Mouse (Mus musculus): Measurements from ENCODE around the gene Nol6. TPM values are rescaled to one million over a fixed set of nuclear protein-coding genes. Genes with fewer than 3 reads are reported as not detected.

The Nol6 gene
- polyA plus RNA-seq, 1 experiment from 2014 or later, result 21.9 TPM

DNA sequence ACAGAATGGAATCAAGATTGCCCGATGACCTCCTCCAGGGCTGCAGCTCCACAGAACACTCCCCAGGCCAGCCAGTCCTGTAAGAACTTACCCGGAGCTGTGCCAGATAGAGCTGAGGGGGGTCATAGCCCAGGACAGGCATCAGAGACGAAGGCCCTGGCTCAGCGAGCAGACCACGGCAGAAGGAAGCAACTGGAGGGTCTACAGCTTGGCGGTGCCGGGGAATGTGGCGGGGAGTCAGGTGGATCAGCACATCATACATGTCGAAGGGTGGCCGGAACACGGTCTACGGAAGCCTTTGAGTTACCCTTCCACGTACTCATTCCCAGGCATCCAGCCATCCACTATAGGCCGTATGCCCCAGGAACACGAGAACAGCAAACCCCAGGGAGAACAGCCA is 8.5 kb downstream of the Nol6 start:
- ATAC-seq (ENCODE audit: borderline replicate concordance, extremely low read depth, low FRiP score, low TSS enrichment), result no peak

DNA sequence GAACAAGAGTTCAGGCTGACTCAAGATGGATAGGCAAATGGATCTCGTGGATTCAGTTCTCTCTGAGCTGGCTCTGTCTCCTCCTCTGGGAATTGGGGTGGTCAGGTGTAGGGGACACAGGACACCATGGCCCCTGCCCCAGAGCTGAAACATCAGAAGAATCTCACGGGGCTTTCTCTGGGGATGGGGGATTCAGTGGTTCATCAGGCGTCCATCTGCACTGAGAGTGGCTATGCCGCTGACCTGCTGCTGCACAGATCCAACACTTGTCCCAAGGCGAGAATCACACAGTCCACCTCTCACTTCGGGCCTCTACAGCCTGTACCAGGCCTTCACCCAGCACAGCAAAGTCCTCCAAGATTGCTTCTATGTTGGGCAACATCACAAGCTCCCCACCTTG is 9.2 kb downstream of the Nol6 start:
- no peaks in the 10 kb centered on the region for H3K27me3 ChIP-seq
- WGBS, result 86% methylated on average over 6 of the region's 6 CpGs
- no peaks in the 10 kb centered on the region for H3K9me3 ChIP-seq
- H3K4me2 ChIP-seq, result no peak overlapping the region
- H3K4me1 ChIP-seq, result no peaks in the 10 kb centered on the region
- no peak overlapping the region for H3K27ac ChIP-seq
- no peak for ATAC-seq (ENCODE audit: borderline replicate concordance, extremely low read depth, low FRiP score, low TSS enrichment)
- peaks cover 53% of the 10 kb centered on the region for H3K36me3 ChIP-seq
- H3K4me3 ChIP-seq, result no peak overlapping the region
- H3K9ac ChIP-seq, result no peak overlapping the region

More for the DNA sequence above, 8.5 kb downstream of the Nol6 start:
- H3K4me2 ChIP-seq, result no peak overlapping the region
- H3K4me3 ChIP-seq, result no peak overlapping the region
- H3K27ac ChIP-seq, result no peak overlapping the region
- WGBS, result 91% methylated on average over 15 of the region's 15 CpGs
- no peaks in the 10 kb centered on the region for H3K9me3 ChIP-seq
- H3K27me3 ChIP-seq, result no peaks in the 10 kb centered on the region
- peaks cover 60% of the 10 kb centered on the region for H3K36me3 ChIP-seq
- no peak overlapping the region for H3K9ac ChIP-seq
- no peaks in the 10 kb centered on the region for H3K4me1 ChIP-seq

DNA sequence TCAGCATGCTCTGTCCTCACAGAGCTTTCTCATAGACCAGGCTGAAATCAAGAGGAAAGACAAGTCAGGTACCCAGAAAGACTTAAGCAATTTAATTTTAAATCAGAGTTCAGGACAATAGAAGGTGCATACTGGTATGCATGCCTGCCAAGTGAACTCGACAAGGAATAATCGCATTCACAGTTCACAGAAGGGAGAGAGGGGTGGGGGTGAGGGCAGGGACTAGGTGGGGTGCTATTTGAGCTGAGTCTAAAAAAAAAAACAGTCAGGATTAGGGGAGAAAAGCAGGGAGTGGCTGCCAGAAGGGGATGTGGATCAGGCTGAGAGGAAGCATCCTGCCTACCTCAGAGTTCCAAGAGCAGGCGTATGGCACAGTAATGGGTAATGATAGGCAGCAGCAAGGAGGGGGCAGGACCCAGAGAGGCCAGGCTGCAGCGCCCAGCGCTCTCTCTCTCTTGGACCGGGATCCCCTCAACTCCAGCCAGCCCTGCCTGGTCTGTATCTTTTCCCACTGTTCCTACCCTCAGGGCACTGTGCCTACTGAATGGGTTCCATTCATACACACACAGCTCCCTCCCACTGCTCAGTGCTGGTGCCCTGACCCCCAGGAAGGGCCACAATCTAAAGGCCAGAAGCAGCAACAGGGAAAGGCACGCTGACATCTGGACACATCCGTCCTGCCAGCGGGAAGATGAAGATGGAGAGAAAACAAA is 9.7 kb downstream of the Nol6 start:
- Histone ChIP-seq H3K27ac (no peak overlapping the region), H3K9ac (no peak overlapping the region), H3K4me2 (no peak overlapping the region), H3K27me3 (no peaks in the 10 kb centered on the region), H3K4me1 (no peaks in the 10 kb centered on the region), H3K36me3 (peaks cover 48% of the 10 kb centered on the region), H3K4me3 (no peak overlapping the region), H3K9me3 (no peaks in the 10 kb centered on the region)
- WGBS, result 85% methylated on average over 9 of the region's 9 CpGs
- no peak for ATAC-seq (ENCODE audit: borderline replicate concordance, extremely low read depth, low FRiP score, low TSS enrichment)

- H3K9me3 ChIP-seq, result no peaks in the 10 kb centered on the region
- H3K4me3 ChIP-seq, result no peak overlapping the region
- H3K27me3 ChIP-seq, result no peaks in the 10 kb centered on the region
- no peak overlapping the region for H3K9ac ChIP-seq
- 70% methylated on average over 10 of the region's 10 CpGs for WGBS
- ATAC-seq (ENCODE audit: borderline replicate concordance, extremely low read depth, low FRiP score, low TSS enrichment), result no peak
- no peak overlapping the region for H3K27ac ChIP-seq
- 0 out of 2 replicates have a peak, but pooled peaks cover 1% of the 10 kb centered on the region for H3K36me3 ChIP-seq
- H3K4me1 ChIP-seq, result no peaks in the 10 kb centered on the region
- no peak overlapping the region for H3K4me2 ChIP-seq
Observed at GRCm38 (mm10) chr4:41108717-41109425, 15.4 kb downstream of the Nol6 start.

DNA sequence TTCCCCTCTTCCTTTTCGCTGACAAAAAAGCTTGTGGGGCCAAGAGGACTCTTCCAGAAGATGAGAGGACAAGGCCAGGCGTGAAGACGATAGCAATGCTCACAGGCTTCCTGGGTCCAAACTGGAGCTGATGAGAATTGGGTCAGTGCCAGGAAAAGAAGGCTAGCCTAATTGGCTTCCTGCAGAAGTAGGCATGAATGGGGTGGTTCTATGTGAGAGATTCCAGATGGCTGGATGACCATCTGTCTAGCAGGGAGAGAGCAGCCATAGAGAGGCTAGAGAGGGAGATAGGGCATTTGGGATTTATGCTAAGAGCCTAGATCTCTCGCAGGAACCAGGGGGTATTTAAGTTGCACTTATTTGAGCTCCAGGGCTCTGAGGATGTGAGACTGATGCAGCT is 16.8 kb downstream of the Nol6 start:
- H3K4me3 ChIP-seq, result no peak overlapping the region
- H3K4me1 ChIP-seq, result no peaks in the 10 kb centered on the region
- no peaks in the 10 kb centered on the region for H3K36me3 ChIP-seq
- H3K27ac ChIP-seq, result no peak overlapping the region
- H3K9ac ChIP-seq, result no peak overlapping the region
- no peaks in the 10 kb centered on the region for H3K9me3 ChIP-seq
- no peaks in the 10 kb centered on the region for H3K27me3 ChIP-seq
- ATAC-seq (ENCODE audit: borderline replicate concordance, extremely low read depth, low FRiP score, low TSS enrichment), result no peak
- WGBS, result 52% methylated on average over 4 of the region's 4 CpGs
- H3K4me2 ChIP-seq, result no peak overlapping the region

GRCm38 (mm10) chr4:41102901-41103300 is 21.4 kb downstream of the Nol6 start:
- peaks cover 19% of the 10 kb centered on the region for H3K27me3 ChIP-seq
- H3K4me1 ChIP-seq, result peaks cover 9% of the 10 kb centered on the region
- no peak overlapping the region for H3K4me2 ChIP-seq
- H3K36me3 ChIP-seq, result no peaks in the 10 kb centered on the region
- H3K27ac ChIP-seq, result no peak overlapping the region
- H3K9ac ChIP-seq, result no peak overlapping the region
- no peak for ATAC-seq (ENCODE audit: borderline replicate concordance, extremely low read depth, low FRiP score, low TSS enrichment)
- no peaks in the 10 kb centered on the region for H3K9me3 ChIP-seq
- no peak overlapping the region for H3K4me3 ChIP-seq

GRCm38 (mm10) chr4:41100986-41101385 is 23.3 kb downstream of the Nol6 start:
- Histone ChIP-seq H3K9me3 (no peaks in the 10 kb centered on the region), H3K36me3 (no peaks in the 10 kb centered on the region), H3K4me1 (peaks cover 23% of the 10 kb centered on the region), H3K4me2 (no peak overlapping the region), H3K9ac (no peak overlapping the region), H3K4me3 (no peak overlapping the region), H3K27ac (no peak overlapping the region), H3K27me3 (peaks cover 30% of the 10 kb centered on the region)
- ATAC-seq (ENCODE audit: borderline replicate concordance, extremely low read depth, low FRiP score, low TSS enrichment), result no peak
- WGBS, result 64% methylated on average over 1 of the region's 1 CpGs

DNA sequence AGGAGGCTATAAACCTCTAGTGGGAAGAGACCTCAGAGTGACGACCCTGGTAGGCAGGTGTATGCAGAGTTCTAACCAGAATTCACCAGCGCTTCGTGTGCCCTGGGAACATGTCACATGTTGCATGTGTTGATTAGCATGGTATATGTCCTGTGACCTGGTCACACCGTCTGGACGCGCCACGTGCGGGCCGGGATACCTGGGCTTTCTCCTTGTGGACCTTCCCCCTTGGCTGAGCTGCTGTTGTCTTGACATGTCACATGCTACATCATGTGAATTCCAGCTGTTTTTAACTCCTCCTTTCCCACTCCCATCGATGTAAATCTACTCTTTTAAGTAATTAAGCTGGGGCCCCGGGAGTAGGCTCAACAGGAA is 25.7 kb downstream of the Nol6 start:
- Histone ChIP-seq H3K4me1 (peaks cover 38% of the 10 kb centered on the region), H3K36me3 (no peaks in the 10 kb centered on the region), H3K27ac (no peak overlapping the region), H3K9ac (no peak overlapping the region), H3K27me3 (peaks cover 30% of the 10 kb centered on the region), H3K4me2 (peak overlapping the region; percentile 86), H3K9me3 (no peaks in the 10 kb centered on the region), H3K4me3 (peak overlapping the region; percentile 40; the same call in 1 of the 2 replicates)
- no peak for ATAC-seq (ENCODE audit: borderline replicate concordance, extremely low read depth, low FRiP score, low TSS enrichment)
- WGBS, result 9% methylated on average over 11 of the region's 11 CpGs

DNA sequence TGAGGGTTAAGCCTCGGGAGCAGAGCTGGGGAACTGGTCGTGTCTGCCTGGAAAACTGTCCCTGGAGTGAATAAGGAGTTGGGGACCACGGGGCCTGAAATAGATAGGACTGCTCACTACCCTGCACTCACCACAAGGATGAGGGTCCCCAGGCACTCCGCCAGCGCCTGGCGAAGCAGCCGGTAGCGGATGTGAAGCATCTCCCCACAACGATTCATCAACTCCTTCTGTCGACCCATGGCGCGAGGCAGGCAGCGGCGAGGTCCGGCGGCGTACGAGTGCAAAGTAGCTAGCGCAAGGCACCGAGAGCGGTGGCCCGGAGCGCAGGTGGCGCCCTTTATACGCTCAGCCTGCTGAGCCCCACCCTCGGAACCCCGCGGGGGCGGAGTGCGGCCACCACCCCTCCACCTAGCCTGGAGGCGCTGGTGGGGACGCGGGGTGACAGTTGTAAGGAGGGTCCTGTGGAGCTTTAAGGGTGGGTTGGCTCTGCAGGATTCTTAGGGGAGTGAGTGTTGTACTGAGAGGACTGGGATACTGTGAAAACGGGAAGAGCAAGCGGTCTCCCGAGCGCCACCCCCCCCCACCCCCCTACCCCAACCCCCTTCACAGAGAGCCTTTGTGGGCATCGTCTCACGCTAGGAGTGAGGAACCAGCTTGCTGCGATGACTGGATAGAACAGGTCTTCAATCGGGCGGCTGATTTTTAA is 26.2 kb downstream of the Nol6 start, which contains the start of gene Aqp3:
Gene Aqp3, minus strand, starts transcription at position 313 of the 706 bp plus-strand sequence.
- under 1% methylated on average over 42 of the region's 42 CpGs for WGBS
- no peaks in the 10 kb centered on the region for H3K9me3 ChIP-seq
- peaks cover 38% of the 10 kb centered on the region for H3K4me1 ChIP-seq
- no peaks in the 10 kb centered on the region for H3K36me3 ChIP-seq
- peaks cover 30% of the 10 kb centered on the region for H3K27me3 ChIP-seq
- peak within 1 kb of the TSS; percentile 40 for H3K4me3 ChIP-seq
- H3K9ac ChIP-seq, result peak within 1 kb of the TSS; percentile 18; the same call in 1 of the 2 replicates
- peak within 1 kb of the TSS; percentile 86 for H3K4me2 ChIP-seq
- no peak within 1 kb of the TSS for H3K27ac ChIP-seq
- peak; percentile 46; the same call in 1 of the 2 replicates for ATAC-seq (ENCODE audit: borderline replicate concordance, extremely low read depth, low FRiP score, low TSS enrichment)

- Histone ChIP-seq H3K9me3 (no peaks in the 10 kb centered on the region), H3K4me3 (no peak overlapping the region; the same call in 1 of the 2 replicates), H3K4me2 (peak overlapping the region; percentile 86), H3K36me3 (no peaks in the 10 kb centered on the region), H3K9ac (no peak overlapping the region), H3K27me3 (peaks cover 30% of the 10 kb centered on the region), H3K4me1 (peaks cover 38% of the 10 kb centered on the region), H3K27ac (no peak overlapping the region)
- no peak for ATAC-seq (ENCODE audit: borderline replicate concordance, extremely low read depth, low FRiP score, low TSS enrichment)
- WGBS, result 57% methylated on average over 13 of the region's 13 CpGs
Observed at GRCm38 (mm10) chr4:41097381-41097780, 26.9 kb downstream of the Nol6 start.

GRCm38 (mm10) chr4:41096794-41097193 is 27.5 kb downstream of the Nol6 start:
- Histone ChIP-seq H3K27ac (no peak overlapping the region), H3K9ac (no peak overlapping the region), H3K9me3 (no peaks in the 10 kb centered on the region), H3K4me1 (peaks cover 38% of the 10 kb centered on the region), H3K27me3 (peaks cover 30% of the 10 kb centered on the region), H3K36me3 (no peaks in the 10 kb centered on the region), H3K4me3 (no peak overlapping the region), H3K4me2 (no peak overlapping the region)
- 64% methylated on average over 5 of the region's 5 CpGs for WGBS
- ATAC-seq (ENCODE audit: borderline replicate concordance, extremely low read depth, low FRiP score, low TSS enrichment), result no peak

- Histone ChIP-seq H3K4me3 (no peak overlapping the region), H3K27ac (no peak overlapping the region), H3K36me3 (no peaks in the 10 kb centered on the region), H3K9me3 (no peaks in the 10 kb centered on the region), H3K27me3 (peaks cover 30% of the 10 kb centered on the region), H3K4me1 (peaks cover 38% of the 10 kb centered on the region), H3K4me2 (no peak overlapping the region), H3K9ac (no peak overlapping the region)
- WGBS, result 34% methylated on average over 8 of the region's 8 CpGs
- ATAC-seq (ENCODE audit: borderline replicate concordance, extremely low read depth, low FRiP score, low TSS enrichment), result no peak
Observed at GRCm38 (mm10) chr4:41096169-41096568, 28.1 kb downstream of the Nol6 start.
